Mouse (Mus musculus): ENCODE results near the gene Gprc5c.

DNA sequence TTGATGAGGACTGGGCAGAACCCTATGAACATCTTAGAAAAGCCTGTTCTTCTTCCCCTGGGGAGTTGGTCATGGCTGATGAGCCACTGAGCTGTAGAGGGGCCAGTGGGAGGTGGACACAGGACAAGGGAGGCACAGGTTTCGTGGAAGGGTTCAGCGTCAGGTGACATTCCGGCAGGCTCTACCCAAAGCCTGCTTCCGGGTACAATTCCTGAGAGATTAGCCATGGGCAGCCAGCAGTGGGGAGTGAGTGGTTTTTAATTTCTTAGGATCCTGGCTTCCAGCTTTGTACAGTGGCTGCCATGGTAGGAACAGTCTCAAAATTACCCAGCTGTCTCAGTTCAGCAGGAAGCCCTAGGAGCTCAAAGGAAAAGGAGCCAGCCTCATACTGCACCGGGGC is 3.9 kb upstream of the Gprc5c start:
- TF ChIP-seq MAFK (IDR thresholded peaks at IDR 0.05; ENCODE audit: insufficient replicate concordance, low read length): no peak
- no peak for TF ChIP-seq CTCF (conservative IDR thresholded peaks at IDR 0.05 in 1 of 2, IDR thresholded peaks at IDR 0.05 in 1 of 2; ENCODE audit: low read depth in 2 of 2, low read length in 2 of 2)
- TF ChIP-seq ZNF384 (IDR thresholded peaks at IDR 0.05; ENCODE audit: low read depth, low read length): no peak
- TF ChIP-seq CHD2 (IDR thresholded peaks at IDR 0.05; ENCODE audit: low read length): no peak
- TF ChIP-seq NELFE (IDR thresholded peaks at IDR 0.05; ENCODE audit: low read depth, low read length): no peak
- TF ChIP-seq RAD21 (IDR thresholded peaks at IDR 0.05; ENCODE audit: low read depth, low read length): no peak
- no peak for TF ChIP-seq POLR2A (IDR thresholded peaks at IDR 0.05; ENCODE audit: low read depth, low read length)
- TF ChIP-seq ZC3H11A (IDR thresholded peaks at IDR 0.05; ENCODE audit: low read depth, low read length): no peak
